16 mouse cellular contexts compared by ENCODE assay signal in genomic region chr12:12313919-12314318, GRCm38 (mm10). TPM values are rescaled to one million over a fixed set of nuclear protein-coding genes. Genes with fewer than 3 reads are reported as not detected.
DNase-seq lines count a peak whose midpoint lies in the region; ATAC-seq lines count a peak whose summit lies in the region.
"Had no signal": no experiment of that assay in that cellular context is flagged by ENCODE, and none has a peak within 500 bp of the region (broad histone marks: within the 10 kb centered on the region; RNA-seq: fewer than 3 reads in every experiment).

No protein-coding gene starts in this region.

- H3K4me1 ChIP-seq in hindbrain, embryonic 14.5 days (replicated peaks; ENCODE audit: control insufficient read depth, insufficient read depth, low read length): peaks cover 15% of the 10 kb centered on the region; the same call in 1 of the 2 replicates
- peaks cover 37% of the 10 kb centered on the region for H3K4me1 ChIP-seq in midbrain, embryonic 13.5 days (replicated peaks)
- H3K4me1 ChIP-seq: embryonic facial prominence, embryonic 15.5 days had no signal

- no peaks in the 10 kb centered on the region for H3K36me3 ChIP-seq in hindbrain, embryonic 14.5 days (replicated peaks; ENCODE audit: control insufficient read depth, insufficient read depth)
- H3K36me3 ChIP-seq in midbrain, embryonic 13.5 days: 0 out of 2 replicates have a peak, but pooled peaks cover 2% of the 10 kb centered on the region
- H3K36me3 ChIP-seq: embryonic facial prominence, embryonic 15.5 days; lung, embryonic 15.5 days had no signal

- H3K9ac ChIP-seq in hindbrain, embryonic 14.5 days: no peak overlapping the region
- H3K9ac ChIP-seq in midbrain, embryonic 13.5 days (replicated peaks): no peak overlapping the region
- H3K9ac ChIP-seq: embryonic facial prominence, embryonic 15.5 days; liver, embryonic 14.5 days; lung, embryonic 15.5 days had no signal

- no peak overlapping the region for H3K4me3 ChIP-seq in hindbrain, embryonic 14.5 days (replicated peaks; ENCODE audit: low read length)
- H3K4me3 ChIP-seq in midbrain, embryonic 13.5 days (replicated peaks): no peak overlapping the region
- H3K4me3 ChIP-seq: embryonic facial prominence, embryonic 15.5 days; lung, embryonic 15.5 days had no signal

- H3K9me3 ChIP-seq in hindbrain, embryonic 14.5 days (ENCODE audit: control insufficient read depth, low read length): no peaks in the 10 kb centered on the region
- no peaks in the 10 kb centered on the region for H3K9me3 ChIP-seq in midbrain, embryonic 13.5 days
- H3K9me3 ChIP-seq: embryonic facial prominence, embryonic 15.5 days; lung, embryonic 15.5 days had no signal

- WGBS in hindbrain, embryonic 14.5 days: 66% methylated on average over 4 of the region's 4 CpGs
- 75% methylated on average over 4 of the region's 4 CpGs for WGBS in midbrain, embryonic 13.5 days

- no peak overlapping the region for H3K4me2 ChIP-seq in hindbrain, embryonic 14.5 days (replicated peaks)
- H3K4me2 ChIP-seq in midbrain, embryonic 13.5 days (replicated peaks): no peak overlapping the region
- H3K4me2 ChIP-seq: embryonic facial prominence, embryonic 15.5 days; heart, embryonic 11.5 days; lung, embryonic 15.5 days had no signal

- DNase-seq in frontal cortex, postnatal 25 days (ENCODE audit: low spot score in 2 of 2): no peak
- DNase-seq in brain, adult 2 months (ENCODE audit: low read depth, low spot score): peak; percentile 67
- no peak for DNase-seq in hindbrain, embryonic 14.5 days (ENCODE audit: low spot score)
- DNase-seq in cerebellum, adult 11 months: no peak
- no peak for DNase-seq in urinary bladder, postnatal 14 days (ENCODE audit: low spot score)
- DNase-seq in cerebellum, postnatal 36 days: no peak
- DNase-seq: kidney, adult 8-10 months; kidney, postnatal 14 days; lung, postnatal 4 days had no signal

- H3K27me3 ChIP-seq in hindbrain, embryonic 14.5 days (ENCODE audit: control insufficient read depth, insufficient read depth, low read length): no peaks in the 10 kb centered on the region
- no peaks in the 10 kb centered on the region for H3K27me3 ChIP-seq in midbrain, embryonic 13.5 days
- H3K27me3 ChIP-seq: CH12.LX; embryonic facial prominence, embryonic 15.5 days; lung, embryonic 15.5 days had no signal

- ATAC-seq in frontal cortex, adult (ENCODE audit: low TSS enrichment): peak; percentile 33; the same call in 1 of the 2 replicates
- ATAC-seq in hindbrain, embryonic 14.5 days (ENCODE audit: low FRiP score): no peak
- ATAC-seq in midbrain, embryonic 13.5 days: no peak

- H3K27ac ChIP-seq in hindbrain, embryonic 14.5 days: peak overlapping the region; percentile 40; the same call in 1 of the 2 replicates
- H3K27ac ChIP-seq in midbrain, embryonic 13.5 days: peak overlapping the region; percentile 14; the same call in 1 of the 2 replicates
- H3K27ac ChIP-seq: embryonic facial prominence, embryonic 15.5 days; liver, embryonic 14.5 days; lung, embryonic 15.5 days had no signal

RNA-seq across cellular contexts. Expression of gene Fam49a, which starts 52.0 kb away (rescaled TPM):
- 66.3 and 80.7 TPM in 2 replicates for polyA plus RNA-seq in hindbrain, embryonic 14.5 days (2014; fragmentation: Nextera tagmentation; extraction: Ambion mirVana)
- polyA plus RNA-seq in midbrain, embryonic 13.5 days (2015; fragmentation: Nextera tagmentation; extraction: Ambion mirVana): 27.9 and 28.5 TPM in 2 replicates
